Mouse (Mus musculus) E14TG2a.4 (cell line): ENCODE data around the gene Pxmp2.

ENCODE experiments used
- H3K27me3 ChIP-seq: 2 replicates; pipeline ENCODE4 v1.6.1; 2014; ENCODE audit warnings: low read length, control low read depth; ENCODE audit not compliant: insufficient read depth
- H3K36me3 ChIP-seq: 2 replicates; pipeline ENCODE4 v1.6.1; 2014; ENCODE audit warnings: low read length, control low read depth; ENCODE audit not compliant: insufficient read depth
- H3K4me1 ChIP-seq: replicated peaks from 2 replicates; pipeline ENCODE4 v1.6.1; 2014; ENCODE audit warnings: low read depth, low read length, control low read depth
- H3K4me3 ChIP-seq: replicated peaks from 2 replicates; pipeline ENCODE4 v1.5.1; 2014; ENCODE audit warnings: mild to moderate bottlenecking, low read length
- H3K9me3 ChIP-seq: 2 replicates; pipeline ENCODE4 v1.6.1; 2014; ENCODE audit warnings: low read length, control low read depth
- CTCF ChIP-seq: conservative IDR thresholded peaks from 2 replicates; pipeline ENCODE4 v1.5.1; 2014; ENCODE audit warnings: low read length
- NANOG ChIP-seq: IDR thresholded peaks from 2 replicates; pipeline ENCODE4 v1.6.1; 2014; ENCODE audit warnings: borderline replicate concordance, low read length, mixed read lengths
- POU5F1 ChIP-seq: IDR thresholded peaks from 2 replicates; pipeline ENCODE4 v1.6.1; 2014; ENCODE audit warnings: low read length, borderline replicate concordance

The Pxmp2 gene

GRCm38 (mm10) chr5:110285156-110285555, 830 bp downstream of the Pxmp2 start:
- Histone ChIP-seq H3K27me3 (peaks cover 7% of the 10 kb centered on the region), H3K4me1 (peaks cover 38% of the 10 kb centered on the region), H3K4me3 (peak overlapping the region; percentile 94), H3K36me3 (peaks cover 47% of the 10 kb centered on the region), H3K9me3 (no peaks in the 10 kb centered on the region)
- no peak for TF ChIP-seq POU5F1
- TF ChIP-seq CTCF, result no peak
- TF ChIP-seq NANOG, result no peak

- no peaks in the 10 kb centered on the region for H3K9me3 ChIP-seq
- TF ChIP-seq CTCF (peak; percentile 83), POU5F1 (no peak), NANOG (no peak)
- peaks cover 41% of the 10 kb centered on the region for H3K36me3 ChIP-seq
- H3K4me3 ChIP-seq, result peak overlapping the region; percentile 94
- H3K4me1 ChIP-seq, result peaks cover 38% of the 10 kb centered on the region
- peaks cover 7% of the 10 kb centered on the region for H3K27me3 ChIP-seq
Measured at GRCm38 (mm10) chr5:110284536-110284935, 1.4 kb downstream of the Pxmp2 start.

GRCm38 (mm10) chr5:110281984-110282383, 4.0 kb downstream of the Pxmp2 start:
- peaks cover 7% of the 10 kb centered on the region for H3K27me3 ChIP-seq
- no peak overlapping the region for H3K4me3 ChIP-seq
- H3K36me3 ChIP-seq, result peaks cover 37% of the 10 kb centered on the region
- TF ChIP-seq CTCF, result no peak
- TF ChIP-seq NANOG, result no peak
- TF ChIP-seq POU5F1, result no peak
- H3K9me3 ChIP-seq, result no peaks in the 10 kb centered on the region
- peaks cover 31% of the 10 kb centered on the region for H3K4me1 ChIP-seq

GRCm38 (mm10) chr5:110276910-110277309, 9.1 kb downstream of the Pxmp2 start:
- Histone ChIP-seq H3K9me3 (no peaks in the 10 kb centered on the region), H3K36me3 (peaks cover 65% of the 10 kb centered on the region), H3K4me1 (no peaks in the 10 kb centered on the region), H3K27me3 (no peaks in the 10 kb centered on the region), H3K4me3 (no peak overlapping the region)
- no peak for TF ChIP-seq CTCF
- TF ChIP-seq NANOG, result no peak
- no peak for TF ChIP-seq POU5F1

GRCm38 (mm10) chr5:110276391-110276790, 9.6 kb downstream of the Pxmp2 start:
- Histone ChIP-seq H3K36me3 (peaks cover 69% of the 10 kb centered on the region), H3K9me3 (no peaks in the 10 kb centered on the region), H3K4me3 (no peak overlapping the region), H3K27me3 (no peaks in the 10 kb centered on the region), H3K4me1 (0 out of 2 replicates have a peak, but pooled peaks cover 2% of the 10 kb centered on the region)
- TF ChIP-seq CTCF (no peak), NANOG (no peak), POU5F1 (no peak)

- H3K36me3 ChIP-seq, result peaks cover 58% of the 10 kb centered on the region
- H3K27me3 ChIP-seq, result no peaks in the 10 kb centered on the region
- TF ChIP-seq CTCF (no peak), POU5F1 (no peak), NANOG (no peak)
- H3K4me1 ChIP-seq, result peaks cover 13% of the 10 kb centered on the region
- H3K4me3 ChIP-seq, result no peak overlapping the region
- H3K9me3 ChIP-seq, result no peaks in the 10 kb centered on the region
Measured at GRCm38 (mm10) chr5:110274846-110275245, 11.1 kb downstream of the Pxmp2 start.

- no peak for TF ChIP-seq CTCF
- no peak for TF ChIP-seq NANOG
- no peak for TF ChIP-seq POU5F1
- Histone ChIP-seq H3K4me3 (no peak overlapping the region), H3K4me1 (peaks cover 13% of the 10 kb centered on the region), H3K36me3 (peaks cover 58% of the 10 kb centered on the region), H3K27me3 (no peaks in the 10 kb centered on the region), H3K9me3 (no peaks in the 10 kb centered on the region)
Measured at GRCm38 (mm10) chr5:110274147-110274546, 11.8 kb downstream of the Pxmp2 start.

GRCm38 (mm10) chr5:110270242-110270641, 15.7 kb downstream of the Pxmp2 start:
- H3K36me3 ChIP-seq, result peaks cover 62% of the 10 kb centered on the region
- no peaks in the 10 kb centered on the region for H3K9me3 ChIP-seq
- H3K27me3 ChIP-seq, result no peaks in the 10 kb centered on the region
- TF ChIP-seq NANOG (no peak), CTCF (no peak), POU5F1 (no peak)
- peaks cover 44% of the 10 kb centered on the region for H3K4me1 ChIP-seq
- no peak overlapping the region for H3K4me3 ChIP-seq

GRCm38 (mm10) chr5:110269141-110270101, 16.6 kb downstream of the Pxmp2 start, which contains the start of gene Pgam5:
Gene Pgam5 (minus strand): TSS chr5:110269913.
- TF ChIP-seq CTCF (peak; percentile 50), POU5F1 (no peak)
- peaks cover 52% of the 10 kb centered on the region for H3K4me1 ChIP-seq
- H3K27me3 ChIP-seq, result no peaks in the 10 kb centered on the region
- H3K4me3 ChIP-seq, result peak within 1 kb of the TSS; percentile 99
- peaks cover 63% of the 10 kb centered on the region for H3K36me3 ChIP-seq
- H3K9me3 ChIP-seq, result no peaks in the 10 kb centered on the region
